Mouse (Mus musculus): ENCODE data around the gene Knl1. TPM values are rescaled to one million over a fixed set of nuclear protein-coding genes. Genes with fewer than 3 reads are reported as not detected.
A peak's percentile ranks its signal among the peaks of the same experiment; 100 is the strongest.
"Not testable (repeated sequence)": the region's sequence is repeated elsewhere in the genome, so short reads cannot be mapped to it uniquely, and the experiment has no call there.

Gene Knl1
- under 1 TPM; 0.05 to 0.07 TPM for total RNA-seq (2021)
- long read RNA-seq: 0 reads

DNA sequence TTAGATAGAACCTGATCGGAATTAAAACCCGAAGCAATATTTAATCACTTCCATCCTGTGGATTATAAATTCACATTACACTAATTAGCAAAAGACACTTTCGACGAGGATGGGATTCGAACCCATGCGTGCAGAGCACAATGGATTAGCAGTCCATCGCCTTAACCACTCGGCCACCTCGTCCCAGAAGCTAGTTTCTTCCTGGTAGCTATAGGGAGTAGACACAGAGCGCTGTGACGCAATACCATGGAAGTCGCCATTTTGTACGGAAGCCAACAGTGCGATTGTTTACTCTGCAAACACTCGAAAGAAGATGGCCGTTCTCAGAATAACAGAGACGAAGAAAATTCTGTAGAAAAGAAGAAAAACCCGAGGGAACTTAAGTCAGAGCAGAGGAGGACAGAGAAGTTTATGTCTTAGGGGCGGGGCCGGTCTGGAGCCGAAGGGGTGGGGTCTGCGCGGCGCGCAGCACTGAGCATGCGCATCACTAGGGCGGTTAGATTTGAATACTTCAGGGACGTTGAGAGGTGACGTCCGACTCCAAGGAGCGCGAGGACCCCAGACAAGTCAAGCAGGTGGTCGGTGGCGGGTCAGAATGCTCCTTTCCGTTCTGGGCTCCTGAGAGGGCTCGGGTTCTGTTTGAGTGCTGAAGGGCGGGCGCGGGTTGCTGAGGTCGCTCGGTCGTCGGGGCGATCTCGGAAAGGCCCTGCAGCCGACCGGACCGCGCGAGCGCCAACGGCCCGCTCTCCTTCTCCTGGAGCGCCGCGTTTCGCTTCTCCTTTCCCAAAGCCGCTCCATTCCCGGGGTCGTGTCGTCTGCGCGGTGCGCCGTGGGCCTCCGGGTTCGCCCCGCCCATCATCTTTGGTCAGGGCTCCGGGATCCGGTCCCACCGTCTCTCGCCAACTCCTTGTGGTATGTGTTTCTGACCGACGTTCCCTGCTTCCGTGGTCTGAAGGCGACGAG lies at the start of gene Knl1:
Gene Knl1, plus strand, starts transcription at position 471 of the 963 bp plus-strand sequence.
- DNase-seq (ENCODE audit: low spot score in 2 of 2): peak; percentile 93 to 99

DNA sequence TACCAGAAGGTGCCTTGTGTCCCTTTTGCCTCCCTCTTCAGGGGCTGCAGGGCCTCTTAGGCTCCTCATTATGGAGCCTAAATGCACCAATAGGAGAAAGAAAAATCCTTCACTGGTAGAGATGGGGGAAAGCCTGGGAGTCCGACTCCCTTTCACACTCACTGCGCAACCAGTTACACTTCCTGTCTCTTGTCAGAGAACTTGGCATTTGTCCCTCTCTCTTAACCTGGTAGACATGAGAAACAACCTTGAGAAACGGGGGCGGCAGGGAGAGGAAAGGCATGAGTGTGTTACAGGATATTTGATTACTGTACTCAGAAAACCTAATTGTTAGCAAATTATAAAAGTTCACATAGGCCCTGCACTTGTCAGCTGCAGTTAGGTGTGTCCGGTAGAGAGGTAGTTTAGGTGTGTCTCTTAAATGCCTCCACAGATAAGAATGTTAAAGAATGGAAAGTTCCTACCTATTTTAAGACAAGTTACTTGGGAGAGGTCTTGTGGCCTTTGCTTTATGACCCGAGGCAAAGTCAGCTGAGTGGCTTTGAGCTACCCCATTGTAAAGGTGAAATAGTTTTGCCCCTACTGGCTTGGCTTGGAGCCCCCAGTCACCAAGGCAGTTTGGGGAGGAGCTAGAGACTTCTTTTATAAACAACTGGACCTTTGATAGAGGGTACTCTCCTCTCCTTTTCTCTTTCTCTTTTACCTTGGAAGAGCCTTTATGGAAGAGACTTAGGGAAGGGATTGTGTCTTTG lies 48.6 kb upstream of the Knl1 start:
- no peak for DNase-seq (ENCODE audit: low spot score in 2 of 2)

GRCm38 (mm10) chr2:118999025-118999639 lies 47.8 kb upstream of the Knl1 start:
- DNase-seq (ENCODE audit: low spot score in 2 of 2): no peak

GRCm38 (mm10) chr2:119006886-119007285 lies 40.0 kb upstream of the Knl1 start:
- no peak for DNase-seq (ENCODE audit: low spot score in 2 of 2)

GRCm38 (mm10) chr2:119009376-119009775 lies 37.5 kb upstream of the Knl1 start:
- DNase-seq (ENCODE audit: low spot score in 2 of 2): no peak

DNA sequence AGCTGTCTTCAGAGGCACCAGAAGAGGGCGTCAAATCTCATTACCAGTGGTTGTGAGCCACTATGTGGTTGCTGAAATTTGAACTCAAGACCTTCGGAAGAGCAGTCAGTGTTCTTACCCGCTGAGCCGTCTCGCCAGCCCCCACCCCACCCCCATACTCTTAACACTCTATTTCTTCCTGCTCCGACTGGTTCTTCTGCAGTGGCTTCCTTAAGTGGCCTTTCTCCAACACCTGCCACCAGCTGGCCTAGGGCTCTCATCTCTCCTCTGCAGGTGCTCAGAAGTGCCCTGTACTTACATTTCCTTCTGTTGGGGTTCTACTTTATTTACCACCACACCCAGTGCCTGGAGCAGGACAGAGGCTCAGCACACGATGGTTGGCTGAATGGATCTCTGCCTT lies 31.9 kb upstream of the Knl1 start:
- no peak for DNase-seq (ENCODE audit: low spot score in 2 of 2)

DNA sequence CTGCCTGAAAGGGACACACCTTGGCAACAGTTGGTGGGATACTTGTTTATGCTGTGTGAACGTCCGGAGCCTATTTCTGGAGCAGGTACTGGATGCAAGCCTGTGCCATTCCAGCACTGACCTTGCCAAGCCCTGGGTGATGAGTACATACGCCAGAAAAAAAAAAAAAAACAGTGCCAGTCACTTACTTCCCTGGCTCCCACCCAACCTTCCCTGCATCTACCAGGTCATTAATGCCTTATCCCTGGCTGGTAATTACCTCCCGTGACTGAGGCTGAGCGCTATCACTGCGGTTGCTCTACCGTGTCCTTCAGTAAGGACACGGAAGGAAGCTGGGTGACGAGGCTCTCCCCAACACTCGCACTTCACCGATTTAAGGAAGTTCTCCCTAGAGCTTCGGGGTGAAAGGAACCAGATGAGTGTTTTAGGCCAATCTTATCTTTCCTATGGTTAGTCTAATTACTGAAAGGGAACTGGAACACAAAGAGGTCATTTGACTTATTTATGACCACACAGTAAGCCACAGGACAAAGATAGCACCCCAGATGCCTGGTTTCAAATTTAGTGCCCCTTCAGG lies 31.2 kb upstream of the Knl1 start:
- no peak for DNase-seq (ENCODE audit: low spot score in 2 of 2)

- not testable (repeated sequence) for DNase-seq (ENCODE audit: low spot score in 2 of 2)
These were observed 30.6 kb upstream of the Knl1 start for GRCm38 (mm10) chr2:119016312-119016711.

DNA sequence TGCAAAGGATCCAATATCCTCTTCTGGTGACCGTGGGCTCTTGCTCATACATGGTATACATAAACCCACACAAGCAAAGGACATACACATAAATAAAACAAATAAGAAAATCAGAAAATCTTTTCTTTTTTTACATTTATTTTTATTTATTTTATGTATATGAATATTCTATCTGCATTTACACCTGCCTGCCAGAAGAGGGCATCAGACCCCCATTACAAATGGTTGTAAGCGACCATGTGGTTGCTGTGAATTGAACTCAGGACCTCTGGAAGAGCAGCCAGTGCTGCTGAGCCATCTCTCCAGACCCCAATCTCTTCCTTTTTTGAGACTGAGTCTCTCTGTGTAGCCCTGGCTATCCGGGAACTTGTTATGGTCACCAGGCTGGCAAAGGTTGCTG lies 29.3 kb upstream of the Knl1 start:
- no peak for DNase-seq (ENCODE audit: low spot score in 2 of 2)

DNA sequence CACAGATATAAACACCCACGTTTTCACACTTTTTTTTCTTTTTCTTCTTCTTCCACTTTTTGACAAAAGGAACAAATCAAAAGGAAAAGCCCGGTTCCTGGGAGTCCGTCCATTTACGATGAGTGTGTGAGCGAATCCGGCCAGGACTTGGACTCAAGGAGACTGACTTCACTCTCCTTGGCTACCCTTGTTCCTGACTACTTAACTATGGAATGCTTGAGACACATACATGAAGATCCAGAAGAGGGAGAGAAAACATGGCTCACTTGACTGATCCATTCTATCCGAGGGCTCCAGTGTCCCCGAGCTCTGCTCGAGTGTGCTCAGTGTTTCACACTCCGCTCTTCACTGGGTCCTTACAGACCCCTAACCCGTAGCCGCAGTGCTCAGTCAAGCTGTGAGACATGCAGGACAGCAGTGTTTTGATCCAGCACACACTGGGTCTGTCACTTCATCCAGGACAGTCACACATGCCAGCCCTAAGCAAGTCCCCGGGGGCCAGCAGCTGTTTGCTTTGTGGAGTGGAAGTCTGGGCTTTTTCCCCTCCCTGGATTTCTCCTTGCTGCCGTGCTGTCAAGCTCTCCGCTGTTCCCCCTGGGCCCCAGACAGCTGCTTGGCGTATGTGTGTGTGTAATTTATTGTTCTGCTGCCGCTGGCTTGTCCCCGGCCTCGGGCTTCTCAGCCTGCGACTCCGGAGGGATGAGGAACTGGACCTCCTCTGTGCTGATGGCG lies 28.4 kb upstream of the Knl1 start:
- DNase-seq (ENCODE audit: low spot score in 2 of 2): no peak

DNA sequence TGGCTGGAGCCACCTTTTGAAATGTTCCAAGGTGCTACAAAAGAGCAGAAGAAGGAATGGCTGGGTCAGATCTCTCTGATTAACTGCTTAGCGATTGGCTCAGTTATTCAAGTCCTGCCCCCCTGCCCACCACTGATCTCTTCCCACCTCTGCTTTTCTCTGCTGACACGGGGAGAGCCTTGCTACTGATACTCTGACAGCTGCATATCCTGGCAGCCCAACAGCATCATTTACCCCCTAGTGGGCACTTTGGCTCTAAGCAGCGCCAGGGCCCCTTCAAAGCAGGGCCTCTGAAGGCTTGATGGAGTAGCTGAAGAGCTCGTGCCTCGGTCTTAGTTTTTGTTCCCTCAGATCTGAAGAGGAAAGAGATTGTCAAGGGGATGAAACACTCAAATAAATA lies 27.8 kb upstream of the Knl1 start:
- DNase-seq (ENCODE audit: low spot score in 2 of 2): no peak

DNA sequence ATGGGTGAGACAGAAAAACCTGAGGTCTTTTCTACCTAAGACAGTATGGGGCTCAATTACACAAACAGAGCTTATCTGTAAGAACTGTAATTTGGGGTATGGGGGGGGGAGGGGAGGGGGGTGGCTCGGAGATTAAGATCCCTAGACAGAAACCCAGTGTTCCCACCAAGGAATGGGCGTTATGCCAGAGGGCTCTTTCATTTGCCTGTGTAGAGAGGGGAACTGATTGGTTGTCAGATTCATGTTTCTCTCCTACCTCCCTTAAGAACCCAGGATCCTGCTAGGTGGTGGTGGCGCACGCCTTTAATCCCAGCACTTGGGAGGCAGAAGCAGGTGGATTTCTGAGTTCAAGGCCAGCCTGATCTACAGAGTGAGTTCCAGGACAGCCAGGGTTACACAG lies 27.4 kb upstream of the Knl1 start:
- DNase-seq (ENCODE audit: low spot score in 2 of 2): no peak

DNA sequence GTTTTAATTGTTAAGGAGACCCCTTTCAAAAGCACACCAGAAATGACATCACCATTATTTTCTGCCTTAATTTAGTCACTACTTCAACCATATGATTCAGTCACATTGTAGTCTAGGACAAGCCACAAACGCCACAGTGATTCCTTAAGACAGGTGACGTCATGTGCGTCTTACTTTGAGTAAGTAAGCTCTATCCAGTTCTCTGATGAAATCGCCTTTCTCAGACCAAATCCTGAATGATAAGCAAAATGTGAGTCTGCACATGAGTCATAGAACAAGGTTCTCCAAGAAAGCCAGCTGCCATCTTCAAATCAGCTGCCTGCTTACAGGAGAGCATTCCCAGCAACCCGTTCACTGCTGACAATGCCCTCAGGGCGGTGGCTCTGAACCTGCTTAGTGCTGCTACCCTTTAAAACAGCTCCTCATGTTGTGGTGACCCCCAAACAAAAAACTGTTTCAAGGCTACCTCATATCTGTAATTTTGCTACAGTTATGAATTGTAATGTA lies 23.7 kb upstream of the Knl1 start:
- no peak for DNase-seq (ENCODE audit: low spot score in 2 of 2)

DNA sequence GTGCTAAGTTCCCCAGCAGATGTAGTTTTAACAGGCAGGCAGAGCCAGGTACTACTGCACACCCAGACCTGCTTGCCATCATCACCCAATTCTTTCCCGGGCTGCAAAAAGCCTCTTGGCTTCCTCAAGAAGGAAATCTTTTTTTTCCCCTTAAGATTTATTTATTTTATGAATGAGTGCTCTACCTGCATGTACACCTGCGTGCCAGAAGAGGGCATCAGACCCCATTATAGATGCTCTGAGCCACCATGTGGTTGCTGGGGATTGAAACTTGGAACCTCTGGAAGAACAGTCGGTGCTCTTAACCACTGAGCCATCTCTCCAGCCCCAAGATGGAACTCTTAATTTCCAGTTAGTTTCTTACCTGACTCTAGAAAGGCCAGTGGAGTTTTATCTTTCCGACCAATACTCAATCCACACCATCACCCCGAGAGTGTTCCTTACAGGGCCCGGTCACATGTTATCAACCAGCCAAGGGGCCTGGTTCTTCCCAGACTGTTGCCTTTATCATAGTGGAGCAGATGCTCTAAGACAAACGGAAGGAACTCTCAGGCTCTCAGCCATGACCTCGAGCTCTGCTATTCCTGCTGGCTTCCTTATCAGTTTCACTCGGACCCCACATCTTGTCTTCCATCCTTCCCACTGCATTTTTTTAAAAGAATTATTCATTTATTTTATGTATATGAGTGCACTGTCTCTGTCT lies 22.2 kb upstream of the Knl1 start:
- no peak for DNase-seq (ENCODE audit: low spot score in 2 of 2)

- DNase-seq (ENCODE audit: low spot score in 2 of 2): no peak
These were observed 21.7 kb upstream of the Knl1 start for GRCm38 (mm10) chr2:119025239-119025616.

- DNase-seq (ENCODE audit: low spot score in 2 of 2): no peak
These were observed 20.0 kb upstream of the Knl1 start for GRCm38 (mm10) chr2:119026951-119027350.

DNA sequence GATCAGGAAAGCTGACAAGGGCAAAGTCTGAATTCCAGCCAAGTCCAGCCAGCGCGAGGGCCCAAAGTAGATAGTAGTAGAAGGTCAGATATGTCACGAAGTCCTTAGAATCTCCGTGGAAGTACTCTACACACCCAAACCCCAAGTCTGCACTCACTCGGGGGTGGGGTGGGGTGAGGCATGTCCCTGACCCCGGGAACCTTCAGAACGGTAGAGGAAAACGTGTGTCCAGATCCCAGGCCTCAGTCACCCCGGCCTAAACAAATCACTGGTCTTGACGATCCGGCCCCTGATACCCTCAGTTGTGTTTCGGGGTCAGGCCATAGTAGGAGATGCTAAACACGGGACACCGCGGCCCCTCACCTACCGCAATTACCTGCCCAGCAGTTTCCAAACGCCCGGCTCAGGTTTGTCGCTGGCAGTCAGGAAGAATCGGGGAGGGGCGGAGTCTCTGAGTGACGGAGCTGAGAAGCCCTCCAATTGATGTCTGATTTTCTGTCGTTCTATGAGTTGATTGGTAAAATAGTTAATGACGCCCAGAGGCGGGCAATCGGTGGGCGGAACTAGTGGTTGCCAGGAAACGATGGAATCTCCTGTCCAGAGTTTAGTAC lies 17.9 kb upstream of the Knl1 start, which contains the start of gene Ccdc32:
Gene Ccdc32, minus strand, starts transcription at position 453 of the 611 bp plus-strand sequence.
- peak; percentile 90 to 98 for DNase-seq (ENCODE audit: low spot score in 2 of 2)

DNA sequence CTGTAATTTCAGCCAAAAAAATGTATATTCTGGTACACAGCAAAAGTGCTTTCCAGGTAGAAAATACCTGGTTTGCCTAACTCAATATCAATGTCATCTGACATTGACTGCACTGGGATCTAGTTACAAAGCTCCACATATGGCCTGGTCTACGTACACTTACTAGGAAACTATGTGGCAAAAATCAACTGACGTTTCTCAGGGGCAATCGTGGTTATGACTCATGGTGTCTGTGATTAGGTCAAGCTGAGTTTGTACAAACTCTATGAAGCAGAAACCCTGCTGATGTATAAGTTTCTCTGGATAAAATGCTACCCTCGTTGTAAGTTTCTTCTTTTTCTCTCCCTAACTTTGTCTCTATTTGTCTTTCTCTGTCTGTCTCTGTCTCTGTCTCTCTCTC lies 14.7 kb upstream of the Knl1 start:
- DNase-seq (ENCODE audit: low spot score in 2 of 2): no peak

DNA sequence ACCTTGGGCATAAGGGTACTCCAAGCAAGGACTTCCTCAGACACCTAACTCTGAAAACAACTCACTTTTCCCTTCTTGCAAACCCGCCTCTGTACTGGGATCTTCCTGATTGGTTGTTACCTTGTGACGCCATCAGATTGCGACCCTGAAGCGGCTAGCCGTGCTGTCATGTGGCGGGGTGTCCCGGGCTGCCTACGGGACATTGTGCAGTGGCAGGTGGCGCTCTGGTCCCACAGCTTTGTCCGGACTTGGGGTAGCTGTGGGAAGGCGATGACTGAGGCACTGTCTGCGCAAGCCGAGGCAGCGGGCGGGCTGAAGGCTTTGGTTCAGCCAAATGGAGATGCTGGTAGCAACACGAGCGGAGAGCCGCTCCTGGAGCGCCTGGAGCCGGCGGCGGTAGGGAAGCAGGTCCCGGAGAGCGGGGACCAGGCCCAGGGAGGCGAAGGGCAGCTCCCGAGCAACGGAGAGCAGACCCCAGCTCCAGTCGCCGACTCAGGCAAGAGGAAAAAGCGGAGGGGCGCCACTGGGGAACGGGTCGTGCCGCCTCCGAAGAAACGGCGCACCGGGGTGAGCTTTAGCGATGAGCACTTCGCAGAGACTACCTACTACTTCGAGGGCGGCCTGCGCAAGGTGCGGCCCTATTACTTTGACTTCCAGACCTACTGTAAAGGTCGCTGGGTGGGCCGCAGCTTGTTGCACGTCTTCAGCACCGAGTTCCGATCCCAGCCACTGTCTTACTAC lies 12.1 kb upstream of the Knl1 start, which contains the start of gene Rpusd2:
Gene Rpusd2, plus strand, starts transcription at position 135 of the 741 bp plus-strand sequence.
- DNase-seq (ENCODE audit: low spot score in 2 of 2): peak; percentile 90 to 97

Measured in layer of hippocampus, adult 18-20 months (tissue).